Mouse (Mus musculus) lung, adult 2 months (tissue): Measurements from ENCODE around the gene Nipal3.

Source experiments
- CTCF ChIP-seq: fragments of 200-500 bp; IDR thresholded peaks from 2 replicates; pipeline ENCODE4 v1.5.1; 2011; ENCODE audit warnings: mild to moderate bottlenecking, low read length, control low read depth; ENCODE audit not compliant: insufficient read depth
- POLR2A ChIP-seq: fragments of 200-500 bp; IDR thresholded peaks from 2 replicates; pipeline ENCODE4 v1.6.1; 2011; ENCODE audit warnings: low read depth, mild to moderate bottlenecking, control low read depth, low read length, borderline replicate concordance; ENCODE audit errors: extremely low read depth

DNA sequence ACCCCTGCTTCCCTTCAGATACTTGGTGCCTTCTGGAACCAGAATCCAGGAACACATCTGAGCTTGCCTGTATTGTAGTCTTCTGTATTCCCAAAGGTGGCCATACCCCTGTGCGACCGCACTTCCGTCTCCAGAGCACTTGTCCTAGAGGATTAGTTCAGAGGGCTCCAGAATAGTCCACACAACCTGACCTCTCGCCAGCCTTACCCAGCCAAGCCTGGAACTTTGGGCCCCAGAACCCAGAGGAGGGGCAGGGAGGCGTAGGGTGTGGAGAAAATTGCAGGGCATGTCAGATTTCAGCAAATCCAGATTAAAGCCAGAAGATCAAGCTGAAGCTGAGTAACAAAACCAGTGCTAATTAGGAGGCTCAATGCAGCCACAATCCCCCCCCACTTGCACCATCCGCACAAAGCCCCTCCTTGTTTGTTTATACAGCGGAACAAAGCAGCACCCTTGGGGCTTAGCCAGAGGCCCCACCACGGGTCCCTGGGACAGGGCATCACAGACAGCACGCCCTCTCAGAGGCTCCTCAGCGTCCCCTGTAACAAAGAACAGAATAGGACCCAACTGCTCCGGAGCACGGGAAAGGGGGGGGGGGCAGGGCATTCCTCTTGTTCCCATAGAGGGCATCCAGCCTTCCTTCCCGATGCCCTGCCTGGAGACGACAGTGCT lies 31.3 kb upstream of the Nipal3 start:
- no peak for TF ChIP-seq CTCF
- TF ChIP-seq POLR2A = no peak
